Mouse (Mus musculus) midbrain, embryonic 10.5 days (tissue): ENCODE measurements around the gene Dync1li2. TPM values are rescaled to one million over a fixed set of nuclear protein-coding genes. Genes with fewer than 3 reads are reported as not detected.
A peak's percentile ranks its signal among the peaks of the same experiment; 100 is the strongest.

Experiments used
- DNase-seq: peaks from one replicate; pipeline ENCODE4 v3.0.0-alpha.2; 2017; ENCODE audit warnings: low spot score
- H3K27ac ChIP-seq: fragments of 300-500 bp; sonication (generic); replicated peaks from 2 replicates; pipeline ENCODE4 v1.5.1; 2016; ENCODE audit warnings: mild to moderate bottlenecking
- H3K27me3 ChIP-seq: fragments of 300-500 bp; sonication (generic); 2 replicates; pipeline ENCODE4 v1.6.1; 2016; ENCODE audit warnings: low read depth, mild to moderate bottlenecking; ENCODE audit not compliant: poor library complexity, severe bottlenecking
- H3K36me3 ChIP-seq: fragments of 300-500 bp; sonication (generic); 2 replicates; pipeline ENCODE4 v1.6.1; 2016; ENCODE audit warnings: mild to moderate bottlenecking, moderate library complexity
- H3K4me1 ChIP-seq: fragments of 300-500 bp; sonication (generic); 2 replicates; pipeline ENCODE4 v1.6.1; 2016
- H3K4me3 ChIP-seq: fragments of 300-500 bp; sonication (generic); 2 replicates; pipeline ENCODE4 v1.5.1; 2016; ENCODE audit warnings: mild to moderate bottlenecking, moderate library complexity
- H3K9me3 ChIP-seq: fragments of 300-500 bp; sonication (generic); replicated peaks from 2 replicates; pipeline ENCODE4 v1.6.1; 2016; ENCODE audit warnings: mild to moderate bottlenecking
- WGBS: fragments of 180-500 bp; shearing (Covaris S2); methylation state at CpG from one replicate; pipeline ENCODE4 v1.1.7; 2016; 5-methylcytosine and 5-hydroxymethylcytosine counted together
- polyA plus RNA-seq: library from polyadenylated mRNA; unstranded; fragments of >200 nt; fragmentation: Nextera tagmentation; extraction: Ambion mirVana; gene quantifications from 2 replicates; pipeline ENCODE4 v1.2.1, GENCODE M21; 2016

The Dync1li2 gene
- 80.1 and 96.1 TPM in 2 replicates for polyA plus RNA-seq

GRCm38 (mm10) chr8:104442299-104443124 lies at the start of gene Dync1li2:
Gene Dync1li2, minus strand, starts transcription at chr8:104443047.
- WGBS = under 1% methylated on average over 75 of the region's 75 CpGs
- Histone ChIP-seq H3K9me3 (no peaks in the 10 kb centered on the region), H3K27me3 (no peaks in the 10 kb centered on the region), H3K36me3 (peaks cover 37% of the 10 kb centered on the region), H3K4me3 (peak within 1 kb of the TSS; percentile 98), H3K4me1 (peaks cover 16% of the 10 kb centered on the region), H3K27ac (peak within 1 kb of the TSS; percentile 99)
- peak; percentile 92 for DNase-seq

GRCm38 (mm10) chr8:104479091-104479490 lies 36.2 kb upstream of the Dync1li2 start:
- WGBS = 58% methylated on average over 1 of the region's 1 CpGs

GRCm38 (mm10) chr8:104472465-104472864 lies 29.6 kb upstream of the Dync1li2 start:
- Histone ChIP-seq H3K36me3 (no peaks in the 10 kb centered on the region), H3K27ac (no peak overlapping the region), H3K4me1 (no peaks in the 10 kb centered on the region), H3K9me3 (no peaks in the 10 kb centered on the region), H3K4me3 (no peak overlapping the region), H3K27me3 (no peaks in the 10 kb centered on the region)
- WGBS = 83% methylated on average over 3 of the region's 3 CpGs
- DNase-seq = no peak

More at GRCm38 (mm10) chr8:104479091-104479490, 36.2 kb upstream of the Dync1li2 start:
- Histone ChIP-seq H3K4me1 (no peaks in the 10 kb centered on the region), H3K4me3 (no peak overlapping the region), H3K36me3 (no peaks in the 10 kb centered on the region), H3K9me3 (no peaks in the 10 kb centered on the region), H3K27ac (no peak overlapping the region), H3K27me3 (no peaks in the 10 kb centered on the region)
- DNase-seq = no peak

- Histone ChIP-seq H3K36me3 (no peaks in the 10 kb centered on the region), H3K27ac (no peak overlapping the region), H3K4me1 (no peaks in the 10 kb centered on the region), H3K27me3 (no peaks in the 10 kb centered on the region), H3K9me3 (no peaks in the 10 kb centered on the region), H3K4me3 (no peak overlapping the region)
- DNase-seq = no peak
- WGBS = 83% methylated on average over 2 of the region's 2 CpGs
Measured at GRCm38 (mm10) chr8:104467463-104467862, 24.6 kb upstream of the Dync1li2 start.

GRCm38 (mm10) chr8:104452177-104452576 lies 9.3 kb upstream of the Dync1li2 start:
- Histone ChIP-seq H3K9me3 (no peaks in the 10 kb centered on the region), H3K27ac (no peak overlapping the region), H3K36me3 (no peaks in the 10 kb centered on the region), H3K27me3 (no peaks in the 10 kb centered on the region), H3K4me3 (no peak overlapping the region), H3K4me1 (no peaks in the 10 kb centered on the region)
- no peak for DNase-seq
- WGBS = 91% methylated on average over 3 of the region's 3 CpGs

GRCm38 (mm10) chr8:104448796-104449195 lies 5.9 kb upstream of the Dync1li2 start:
- Histone ChIP-seq H3K4me1 (no peaks in the 10 kb centered on the region), H3K27ac (no peak overlapping the region), H3K36me3 (no peaks in the 10 kb centered on the region), H3K9me3 (no peaks in the 10 kb centered on the region), H3K27me3 (no peaks in the 10 kb centered on the region), H3K4me3 (no peak overlapping the region)
- WGBS = 83% methylated on average over 3 of the region's 3 CpGs
- no peak for DNase-seq

- Histone ChIP-seq H3K4me3 (no peak overlapping the region), H3K4me1 (peaks cover 10% of the 10 kb centered on the region), H3K27ac (no peak overlapping the region), H3K9me3 (no peaks in the 10 kb centered on the region), H3K36me3 (peaks cover 2% of the 10 kb centered on the region; the same call in 1 of the 2 replicates), H3K27me3 (no peaks in the 10 kb centered on the region)
- 78% methylated on average over 3 of the region's 3 CpGs for WGBS
- no peak for DNase-seq
Measured at GRCm38 (mm10) chr8:104446016-104446415, 3.2 kb upstream of the Dync1li2 start.

GRCm38 (mm10) chr8:104445248-104445647 lies 2.4 kb upstream of the Dync1li2 start:
- H3K27me3 ChIP-seq = no peaks in the 10 kb centered on the region
- no peak overlapping the region for H3K4me3 ChIP-seq
- peaks cover 9% of the 10 kb centered on the region for H3K36me3 ChIP-seq
- H3K9me3 ChIP-seq = no peaks in the 10 kb centered on the region
- WGBS = 64% methylated on average over 6 of the region's 6 CpGs
- DNase-seq = no peak
- no peak overlapping the region for H3K27ac ChIP-seq
- peaks cover 16% of the 10 kb centered on the region for H3K4me1 ChIP-seq

GRCm38 (mm10) chr8:104443125-104443679 lies 355 bp upstream of the Dync1li2 start:
- Histone ChIP-seq H3K27ac (peak overlapping the region; percentile 99), H3K4me3 (peak overlapping the region; percentile 98), H3K9me3 (no peaks in the 10 kb centered on the region), H3K27me3 (no peaks in the 10 kb centered on the region), H3K36me3 (peaks cover 30% of the 10 kb centered on the region), H3K4me1 (peaks cover 16% of the 10 kb centered on the region)
- 62% methylated on average over 7 of the region's 7 CpGs for WGBS
- no peak for DNase-seq

GRCm38 (mm10) chr8:104441613-104442012 lies 1.2 kb downstream of the Dync1li2 start:
- H3K27ac ChIP-seq = peak overlapping the region; percentile 99
- WGBS = 76% methylated on average over 7 of the region's 7 CpGs
- peaks cover 46% of the 10 kb centered on the region for H3K36me3 ChIP-seq
- H3K9me3 ChIP-seq = no peaks in the 10 kb centered on the region
- peak overlapping the region; percentile 98 for H3K4me3 ChIP-seq
- no peak for DNase-seq
- H3K27me3 ChIP-seq = no peaks in the 10 kb centered on the region
- peaks cover 16% of the 10 kb centered on the region for H3K4me1 ChIP-seq

- DNase-seq = peak; percentile 6
- H3K27ac ChIP-seq = no peak overlapping the region
- H3K9me3 ChIP-seq = no peaks in the 10 kb centered on the region
- peaks cover 16% of the 10 kb centered on the region for H3K4me1 ChIP-seq
- no peaks in the 10 kb centered on the region for H3K27me3 ChIP-seq
- peaks cover 67% of the 10 kb centered on the region for H3K36me3 ChIP-seq
- WGBS = 93% methylated on average over 8 of the region's 8 CpGs
- H3K4me3 ChIP-seq = no peak overlapping the region
Measured at GRCm38 (mm10) chr8:104439461-104439860, 3.4 kb downstream of the Dync1li2 start.

- WGBS = 95% methylated on average over 13 of the region's 13 CpGs
- no peaks in the 10 kb centered on the region for H3K9me3 ChIP-seq
- H3K4me1 ChIP-seq = peaks cover 16% of the 10 kb centered on the region
- peak; percentile 8 for DNase-seq
- peaks cover 86% of the 10 kb centered on the region for H3K36me3 ChIP-seq
- no peak overlapping the region for H3K27ac ChIP-seq
- no peaks in the 10 kb centered on the region for H3K27me3 ChIP-seq
- H3K4me3 ChIP-seq = no peak overlapping the region
Measured at GRCm38 (mm10) chr8:104437494-104438135, 5.2 kb downstream of the Dync1li2 start.

GRCm38 (mm10) chr8:104436591-104436990 lies 6.3 kb downstream of the Dync1li2 start:
- H3K36me3 ChIP-seq = peaks cover 96% of the 10 kb centered on the region
- peak; percentile 5 for DNase-seq
- H3K27ac ChIP-seq = no peak overlapping the region
- peaks cover 12% of the 10 kb centered on the region for H3K4me1 ChIP-seq
- H3K27me3 ChIP-seq = no peaks in the 10 kb centered on the region
- no peak overlapping the region for H3K4me3 ChIP-seq
- WGBS = 98% methylated on average over 4 of the region's 4 CpGs
- no peaks in the 10 kb centered on the region for H3K9me3 ChIP-seq
